Mouse (Mus musculus) urinary bladder, adult 18-20 months (tissue): ENCODE measurements at regions not wholly inside any gene's neighbourhood (a gene's known extent, or its start where the extent isn't known, plus 50 kb on each side); places are given as distances from the start of the nearest gene placed in this dataset.

Experiments
- DNase-seq, 2 experiments: peaks; one replicate each; pipeline ENCODE4 v3.0.0; 2022; ENCODE audit warnings: low spot score in 2 of 2, mixed read lengths in 2 of 2

GRCm38 (mm10) chr7:111242646-111243045, 159.8 kb upstream of the Eif4g2 start:
- no peak for DNase-seq

GRCm38 (mm10) chr7:111241538-111241937, 158.7 kb upstream of the Eif4g2 start:
- no peak for DNase-seq

- DNase-seq, result no peak
Measured at GRCm38 (mm10) chr7:111240234-111240826, 157.5 kb upstream of the Eif4g2 start.

GRCm38 (mm10) chr7:111237819-111238218, 155.0 kb upstream of the Eif4g2 start:
- DNase-seq, result no peak

- no peak for DNase-seq
Measured at GRCm38 (mm10) chr7:111230630-111231029, 147.8 kb upstream of the Eif4g2 start.

- peak in 1 of 2 experiments; percentile 10 for DNase-seq
Measured at GRCm38 (mm10) chr7:111227082-111227481, 144.3 kb upstream of the Eif4g2 start.

- DNase-seq, result no peak
Measured at GRCm38 (mm10) chr7:111226026-111226656, 143.3 kb upstream of the Eif4g2 start.

- no peak for DNase-seq
Measured at GRCm38 (mm10) chr7:111215586-111215985, 132.8 kb upstream of the Eif4g2 start.

GRCm38 (mm10) chr7:111214226-111214906, 131.5 kb upstream of the Eif4g2 start:
- DNase-seq, result no peak

GRCm38 (mm10) chr7:111212188-111212587, 129.4 kb upstream of the Eif4g2 start:
- DNase-seq, result no peak

- no peak for DNase-seq
Measured at GRCm38 (mm10) chr7:111211641-111212040, 128.8 kb upstream of the Eif4g2 start.

GRCm38 (mm10) chr7:111210282-111210681, 127.5 kb upstream of the Eif4g2 start:
- DNase-seq, result no peak

- no peak for DNase-seq
Measured at GRCm38 (mm10) chr7:111205876-111206275, 123.0 kb upstream of the Eif4g2 start.

- DNase-seq, result no peak
Measured at GRCm38 (mm10) chr7:111198608-111199355, 116.0 kb upstream of the Eif4g2 start.

- no peak for DNase-seq
Measured at GRCm38 (mm10) chr7:111191674-111192073, 108.8 kb upstream of the Eif4g2 start.

- no peak for DNase-seq
Measured at GRCm38 (mm10) chr7:111191216-111191615, 108.4 kb upstream of the Eif4g2 start.

- DNase-seq, result no peak
Measured at GRCm38 (mm10) chr7:111189731-111190130, 106.9 kb upstream of the Eif4g2 start.

GRCm38 (mm10) chr7:111185954-111186353, 103.1 kb upstream of the Eif4g2 start:
- no peak for DNase-seq

GRCm38 (mm10) chr7:111183512-111183911, 100.7 kb upstream of the Eif4g2 start:
- DNase-seq, result no peak

- DNase-seq, result peak in 1 of 2 experiments; percentile 49
Measured at GRCm38 (mm10) chr7:111182319-111182718, 99.5 kb upstream of the Eif4g2 start.

- peak in 1 of 2 experiments; percentile 47 for DNase-seq
Measured at GRCm38 (mm10) chr7:111179401-111180271, 96.8 kb upstream of the Eif4g2 start.
